Mouse (Mus musculus) gastrocnemius, postnatal 10 days (tissue): Measurements from ENCODE around the gene Stard5. TPM values are rescaled to one million over a fixed set of nuclear protein-coding genes. Genes with fewer than 3 reads are reported as not detected.

Source experiments
- DNase-seq: peaks from one replicate; pipeline ENCODE4 v3.0.0; 2021; ENCODE audit warnings: mixed read lengths
- total RNA-seq, 2 experiments: library from RNA; stranded (reverse); gene quantifications; 2 replicates each; pipeline ENCODE4 v1.2.3; 2021

Stard5 gene
- total RNA-seq, 2 experiments from 2014 or later, result 8.6 to 9.1 TPM

DNA sequence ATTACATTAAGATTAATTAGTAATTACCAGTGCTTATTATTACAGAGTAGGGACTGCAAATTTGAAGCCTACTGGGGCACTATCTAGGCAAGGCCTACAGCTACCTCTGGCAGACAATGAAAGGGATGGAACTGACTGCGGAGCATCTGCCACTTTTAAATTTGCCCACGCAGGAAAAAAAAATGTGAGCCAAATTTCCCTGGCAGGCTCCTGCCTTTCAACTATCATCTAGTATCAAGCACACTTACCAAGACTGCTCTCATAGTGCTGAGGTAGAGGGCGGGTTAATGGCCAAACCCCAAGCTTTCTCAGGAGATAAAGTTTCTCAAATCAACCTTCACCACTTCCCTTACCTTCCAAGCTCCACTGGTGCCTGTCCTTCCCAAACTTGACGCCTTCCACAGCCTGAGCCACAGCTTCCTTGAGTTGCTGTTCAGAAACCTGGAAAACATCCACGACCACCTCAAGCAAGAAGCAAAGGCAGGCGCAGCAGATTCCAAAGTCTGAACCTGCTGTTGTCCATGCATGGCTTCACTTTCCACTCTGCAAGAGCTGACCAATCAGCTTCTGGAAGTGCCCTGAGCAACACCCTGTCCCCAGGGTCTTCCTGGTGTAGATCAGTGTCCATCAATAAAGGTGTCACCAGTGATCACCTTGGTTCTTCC is 31.1 kb downstream of the Stard5 start:
- no peak for DNase-seq

DNA sequence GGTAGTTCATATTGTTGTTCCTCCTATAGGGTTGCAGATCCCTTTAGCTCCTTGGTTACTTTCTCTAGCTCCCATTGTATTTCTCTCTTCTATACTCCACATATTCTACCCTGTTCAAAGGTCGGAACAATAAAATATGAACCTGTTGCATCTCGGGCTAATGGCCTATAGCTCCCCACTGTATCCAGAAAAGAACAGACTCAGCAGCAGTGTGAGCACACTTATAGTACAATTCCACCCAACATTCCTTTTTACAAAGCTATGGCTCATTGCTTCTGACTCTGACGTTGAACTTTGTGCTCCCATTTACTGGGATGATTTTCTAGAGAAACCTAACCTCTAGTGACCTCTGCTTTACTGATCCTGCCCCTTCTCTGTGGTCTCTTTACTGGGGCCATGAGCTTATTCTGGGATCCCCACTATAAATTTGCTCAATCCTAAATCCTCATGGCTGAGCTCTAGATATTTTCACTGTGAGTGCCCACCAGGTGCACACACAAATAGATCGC is 34.4 kb downstream of the Stard5 start:
- DNase-seq, result no peak

DNA sequence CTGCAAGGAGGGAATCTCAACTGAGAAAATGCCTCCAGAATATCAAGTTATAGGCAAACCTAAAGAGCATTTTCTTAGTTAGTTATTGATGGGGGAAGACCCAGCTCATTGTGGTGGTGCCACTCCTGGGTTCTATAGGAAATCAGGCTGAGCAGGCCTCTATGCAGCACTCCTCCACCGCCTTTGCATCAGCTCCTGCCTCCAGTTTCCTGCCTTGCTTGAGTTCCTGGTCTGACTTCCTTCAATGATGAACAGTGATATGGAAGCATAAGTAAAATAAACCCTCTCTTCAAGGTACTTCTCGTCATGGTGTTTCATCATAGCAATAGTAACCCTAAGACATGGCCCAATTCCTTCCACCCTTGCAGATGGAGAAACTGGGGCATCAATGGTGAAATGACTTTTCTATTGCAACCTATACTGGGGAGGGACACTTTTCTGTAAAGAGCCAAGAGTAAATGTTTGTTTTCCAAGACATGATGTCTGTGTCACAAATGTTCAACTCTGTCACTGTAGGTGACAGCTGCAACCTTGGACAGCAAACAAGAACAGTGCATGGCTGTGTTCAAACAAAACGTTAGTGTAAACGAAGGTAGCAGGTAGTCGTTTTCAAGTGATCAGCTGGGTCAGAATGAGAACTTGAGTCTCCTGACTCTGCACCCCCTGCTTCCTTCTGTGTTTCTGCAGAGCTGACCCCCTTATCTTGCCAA is 36.3 kb downstream of the Stard5 start:
- DNase-seq, result no peak

DNA sequence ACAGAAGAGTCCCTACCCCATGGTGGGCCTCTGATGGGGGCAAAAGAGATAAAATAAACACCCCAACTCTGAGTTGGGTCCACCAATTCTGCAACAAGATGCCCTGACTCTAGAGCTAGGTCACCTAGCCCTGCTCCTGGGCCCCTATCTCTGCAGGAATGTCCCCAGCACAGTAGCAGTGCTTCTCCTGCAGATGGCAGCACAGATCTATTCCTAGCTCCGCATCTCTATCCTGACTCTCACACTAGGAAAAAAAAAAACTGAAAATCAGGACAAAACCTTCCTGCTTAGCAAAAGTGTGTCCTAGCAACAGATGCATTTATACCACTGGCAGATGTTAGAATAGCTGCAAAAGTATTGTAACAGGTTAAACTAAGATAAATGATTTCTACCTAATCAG is 37.0 kb downstream of the Stard5 start:
- DNase-seq, result peak; percentile 64

DNA sequence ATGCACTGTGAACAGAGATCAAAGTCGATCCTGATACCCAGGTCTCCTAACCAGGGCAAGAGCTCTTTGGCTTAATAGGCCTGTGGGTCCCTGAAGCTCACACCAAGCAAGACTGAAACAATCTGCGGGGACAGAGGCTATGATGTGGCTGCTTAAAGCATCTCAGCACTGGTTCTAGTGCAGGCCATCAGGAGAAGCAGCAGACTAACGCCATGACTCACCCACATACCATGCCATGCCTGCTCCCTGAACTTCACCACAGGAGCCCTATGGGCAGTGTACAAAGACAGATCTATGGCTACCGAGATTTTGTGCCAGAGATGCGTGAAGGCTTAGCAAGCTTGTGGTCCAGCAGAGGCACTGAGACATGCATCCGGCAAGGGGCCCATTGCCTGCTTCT is 39.8 kb downstream of the Stard5 start:
- DNase-seq, result no peak

DNA sequence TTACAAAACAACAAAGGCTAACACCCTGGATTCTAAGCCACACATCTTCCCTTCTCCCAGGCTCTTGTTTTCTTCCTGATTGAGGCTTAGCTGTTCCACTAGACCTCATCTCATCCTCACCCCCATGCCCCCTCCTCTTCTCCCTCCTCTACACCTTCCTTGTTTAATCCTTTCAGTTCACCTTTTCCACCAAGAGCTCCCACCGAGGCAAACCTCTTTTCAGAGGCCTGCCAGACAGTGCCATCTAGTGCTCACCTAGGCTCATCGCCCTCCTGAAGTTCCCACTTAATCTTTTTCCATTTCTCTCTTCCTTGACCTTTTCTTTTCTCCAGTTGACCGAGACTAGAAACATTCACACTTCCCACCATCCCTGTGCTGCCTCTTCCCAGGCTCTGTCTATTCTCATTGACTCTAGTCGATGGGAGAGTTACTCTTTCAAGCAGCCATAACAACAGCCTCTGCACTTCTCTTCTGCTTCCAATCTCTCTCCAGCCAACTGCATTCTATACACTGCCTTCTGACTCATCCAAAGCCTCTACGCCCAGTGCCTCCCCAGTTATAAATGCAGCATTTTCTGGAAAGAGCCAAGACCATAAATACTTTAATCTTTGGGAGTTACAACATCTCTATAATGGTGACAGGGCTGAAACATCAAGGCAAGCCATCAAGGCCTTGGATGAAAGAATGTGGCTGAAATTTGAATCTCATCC is 43.9 kb downstream of the Stard5 start:
- no peak for DNase-seq

DNA sequence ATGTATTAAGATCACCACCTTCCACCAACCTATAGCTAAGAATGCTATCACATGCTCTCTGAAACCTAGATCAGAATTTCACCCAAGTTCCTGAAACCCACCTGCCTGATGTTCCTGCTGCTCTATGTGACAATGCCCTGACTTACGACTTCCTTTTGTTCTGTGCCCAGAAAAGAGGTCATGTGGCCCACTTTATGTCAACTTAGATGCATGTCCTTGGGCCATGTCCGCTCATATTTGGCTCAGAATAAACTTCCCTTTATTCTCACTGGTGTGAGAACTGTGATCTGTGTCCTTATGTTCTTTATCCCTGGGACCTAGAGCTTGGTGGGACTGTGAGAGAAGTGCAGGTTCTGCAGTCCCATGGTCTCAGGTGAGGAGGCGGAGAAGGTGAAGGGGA is 45.5 kb downstream of the Stard5 start:
- DNase-seq, result no peak

DNA sequence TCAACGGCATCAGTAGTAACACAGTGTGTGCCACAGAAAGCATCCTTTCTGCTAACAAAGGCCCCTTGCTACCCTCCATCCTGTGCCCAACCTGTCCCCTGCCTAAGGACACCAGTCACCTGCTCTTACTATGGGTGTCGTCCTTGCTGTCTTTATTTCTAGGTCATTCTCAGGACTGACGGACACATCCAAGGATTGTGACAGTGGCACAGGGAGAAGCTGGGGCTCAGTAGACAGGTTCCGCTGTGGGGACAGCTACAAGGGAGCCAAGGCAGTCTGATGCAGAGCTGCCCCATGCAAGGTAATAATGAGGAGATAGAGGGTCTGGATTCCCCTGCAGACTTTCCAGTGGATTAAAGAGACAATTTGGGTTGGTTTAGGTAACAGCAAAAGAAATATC is 46.7 kb downstream of the Stard5 start:
- DNase-seq, result no peak

DNA sequence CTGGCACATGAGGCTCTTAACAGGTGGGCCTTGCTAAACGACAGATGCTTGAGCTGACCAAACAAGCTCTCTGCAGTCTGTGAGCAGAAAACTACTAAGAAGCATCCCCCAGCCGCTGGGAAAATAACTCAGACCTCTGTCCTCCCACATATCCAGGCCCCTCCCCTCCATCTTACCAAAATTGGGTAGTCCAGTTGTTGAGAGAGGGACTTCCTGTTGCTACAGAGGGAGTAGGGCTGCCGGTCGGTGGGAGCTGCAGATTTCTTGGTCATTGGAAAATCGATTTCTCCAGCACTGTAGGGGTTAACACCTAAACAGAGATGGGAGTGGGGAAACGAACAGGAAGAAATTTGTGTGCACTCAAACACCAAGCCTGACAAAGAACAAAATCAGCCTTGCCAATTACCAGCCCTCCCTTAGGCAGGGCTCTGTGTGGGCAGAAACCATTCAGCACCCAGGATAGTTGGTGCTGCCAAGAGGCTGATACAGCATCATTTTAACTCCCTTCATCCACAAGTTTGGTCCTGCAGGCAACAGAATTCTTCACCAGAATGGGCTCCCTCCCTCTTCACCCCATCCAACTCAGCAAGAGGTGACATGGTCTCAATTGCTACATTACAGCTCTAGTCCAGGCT is 51.0 kb downstream of the Stard5 start:
- no peak for DNase-seq

DNA sequence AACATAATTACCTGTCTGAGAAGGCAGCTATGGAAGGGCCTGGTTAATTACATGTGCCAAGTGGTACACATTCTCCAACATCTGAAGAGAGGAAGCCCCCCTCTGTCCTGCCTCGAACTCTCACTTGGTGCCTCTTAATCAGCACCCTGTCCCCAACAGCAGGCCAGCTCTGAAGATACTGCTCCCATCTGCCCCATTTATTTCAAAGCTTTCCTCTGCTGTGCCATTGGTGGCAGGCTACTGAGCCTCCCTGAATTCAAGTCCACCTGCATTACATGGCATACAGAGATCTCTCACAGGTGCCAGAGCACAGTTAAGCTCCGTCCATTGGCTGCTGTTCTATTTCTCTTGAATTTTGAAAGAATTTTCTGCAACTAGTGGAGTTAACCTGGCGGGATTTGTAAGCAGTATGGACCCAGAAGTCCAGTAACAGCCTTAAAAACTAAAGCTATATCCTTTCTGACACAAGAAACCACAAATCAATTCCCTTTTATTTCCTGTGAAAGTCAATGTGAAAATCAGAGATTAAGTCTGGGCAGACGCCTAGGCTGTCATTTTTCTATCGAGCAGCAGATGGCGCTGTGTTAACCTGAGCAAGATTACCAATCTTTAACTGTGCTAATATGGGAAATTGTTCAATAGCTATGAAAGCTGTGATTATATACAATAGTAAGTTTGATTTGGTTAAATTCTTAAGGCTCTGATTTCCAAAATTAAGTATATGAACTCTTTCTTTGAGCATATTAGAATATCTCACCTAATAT is 63.9 kb downstream of the Stard5 start:
- peak; percentile 38 for DNase-seq

DNA sequence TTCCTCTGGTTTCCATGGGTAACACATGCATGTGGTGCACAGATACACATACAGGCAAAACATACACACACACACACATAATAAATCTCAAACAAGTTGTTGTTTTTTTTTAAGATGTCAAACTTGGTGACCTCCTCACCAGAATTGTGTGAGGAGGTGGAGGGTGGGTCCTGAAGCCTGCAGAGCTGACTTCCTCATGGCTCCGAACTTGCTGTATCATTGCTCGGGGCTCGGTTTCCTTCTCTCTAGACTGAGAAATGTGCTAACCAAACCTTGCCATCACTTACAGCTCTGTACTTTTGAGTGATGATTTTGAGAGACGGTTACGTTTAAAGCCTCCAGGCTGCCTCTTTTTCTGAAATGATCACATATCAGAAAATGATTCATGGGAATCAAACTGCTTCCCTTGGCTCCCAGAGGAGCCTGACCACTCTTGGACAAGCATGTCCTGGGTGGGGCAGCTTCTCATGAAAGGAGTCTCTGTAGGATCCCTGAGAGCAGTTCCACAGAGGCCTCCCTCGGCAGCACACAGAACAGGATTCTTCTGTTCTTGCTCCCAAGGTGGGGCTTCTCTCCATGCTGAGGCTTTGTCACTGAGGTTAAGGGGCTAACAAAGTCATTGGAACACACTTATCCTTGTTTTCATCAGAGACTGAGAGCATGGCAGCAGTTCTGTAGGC is 67.4 kb downstream of the Stard5 start:
- DNase-seq, result no peak

Other genes starting within 250 kb of the Stard5 start
- gene Tmc3, start 47.0 kb upstream of the Stard5 start, total RNA-seq, result 1 to 10 TPM in 1 of 2 experiments, under 1 TPM in 1; 0.80 to 1.6 TPM
- gene Il16, start 113.8 kb downstream of the Stard5 start, total RNA-seq, result 1 to 10 TPM; 7.9 to 8.5 TPM
- gene Cfap161, start 162.9 kb downstream of the Stard5 start, total RNA-seq, result not detected